Mouse (Mus musculus): ENCODE data around the gene Synpo2. TPM values are rescaled to one million over a fixed set of nuclear protein-coding genes. Genes with fewer than 3 reads are reported as not detected.

Synpo2 gene
- polyA plus RNA-seq, 1 experiment from 2014 or later = 2.9 TPM

DNA sequence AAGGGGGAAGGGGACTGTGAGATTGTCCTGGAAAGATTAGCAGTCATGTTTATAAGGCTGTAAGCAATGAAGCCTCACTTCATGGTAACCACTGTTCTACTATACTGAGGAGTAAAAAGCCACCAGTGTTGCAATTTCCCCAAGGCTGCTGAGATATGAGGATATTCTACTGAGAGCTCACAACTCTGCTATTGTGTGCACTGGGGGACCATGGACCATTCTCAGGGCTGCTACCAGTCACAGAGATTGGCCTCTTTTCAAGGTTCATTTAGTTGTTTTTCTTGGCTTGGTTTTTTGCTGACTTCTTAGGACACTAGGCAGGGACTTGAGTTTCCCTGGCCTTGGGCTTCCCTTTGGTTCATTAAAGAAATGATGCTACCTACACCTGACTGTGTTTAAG is 162.6 kb downstream of the Synpo2 start:
- Histone ChIP-seq H3K4me2 (replicated peaks; ENCODE audit: low read depth, low read length) (no peak overlapping the region), H3K4me1 (replicated peaks; ENCODE audit: control insufficient read depth, insufficient read depth, low read length) (no peaks in the 10 kb centered on the region), H3K27me3 (ENCODE audit: control insufficient read depth, insufficient read depth, low read length) (no peaks in the 10 kb centered on the region), H3K4me3 (ENCODE audit: low read depth, low read length) (no peak overlapping the region), H3K9me3 (ENCODE audit: control insufficient read depth, low read length) (no peaks in the 10 kb centered on the region), H3K9ac (ENCODE audit: low read depth, low read length) (no peak overlapping the region), H3K27ac (ENCODE audit: low read depth, low read length) (no peak overlapping the region), H3K36me3 (ENCODE audit: control insufficient read depth, insufficient read depth, low read length) (no peaks in the 10 kb centered on the region)
- ATAC-seq (ENCODE audit: low FRiP score) (no peak), DNase-seq (ENCODE audit: low spot score) (no peak)

DNA sequence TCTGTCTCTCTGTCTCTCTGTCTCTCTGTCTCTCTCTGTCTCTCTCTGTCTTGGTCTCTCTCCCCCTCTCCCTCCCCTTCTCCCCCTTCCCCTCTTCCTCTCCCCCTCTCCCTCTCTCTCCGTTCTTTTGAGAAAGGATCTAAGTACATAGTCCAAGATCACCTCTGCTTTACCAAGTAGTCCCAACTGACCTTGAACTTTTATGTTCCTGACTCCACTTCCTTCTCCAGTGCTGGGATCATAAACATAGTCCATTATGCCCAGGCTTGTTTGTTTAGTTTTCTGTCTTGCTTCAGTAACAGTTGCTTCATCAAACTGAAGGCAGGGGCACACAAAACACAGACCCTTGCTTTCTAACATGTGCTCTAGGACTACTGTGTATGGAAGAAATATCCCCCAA is 163.5 kb downstream of the Synpo2 start:
- ATAC-seq (ENCODE audit: low FRiP score) (no peak), DNase-seq (ENCODE audit: low spot score) (no peak)
- H3K4me3 ChIP-seq (ENCODE audit: low read depth, low read length) = no peak overlapping the region
- no peaks in the 10 kb centered on the region for H3K4me1 ChIP-seq (replicated peaks; ENCODE audit: control insufficient read depth, insufficient read depth, low read length)
- H3K27ac ChIP-seq (ENCODE audit: low read depth, low read length) = no peak overlapping the region
- no CpG with 5 or more reads among the region's 1 CpGs for WGBS
- H3K9me3 ChIP-seq (ENCODE audit: control insufficient read depth, low read length) = no peaks in the 10 kb centered on the region
- H3K9ac ChIP-seq (ENCODE audit: low read depth, low read length) = no peak overlapping the region
- H3K27me3 ChIP-seq (ENCODE audit: control insufficient read depth, insufficient read depth, low read length) = no peaks in the 10 kb centered on the region
- no peaks in the 10 kb centered on the region for H3K36me3 ChIP-seq (ENCODE audit: control insufficient read depth, insufficient read depth, low read length)
- H3K4me2 ChIP-seq (replicated peaks; ENCODE audit: low read depth, low read length) = no peak overlapping the region

DNA sequence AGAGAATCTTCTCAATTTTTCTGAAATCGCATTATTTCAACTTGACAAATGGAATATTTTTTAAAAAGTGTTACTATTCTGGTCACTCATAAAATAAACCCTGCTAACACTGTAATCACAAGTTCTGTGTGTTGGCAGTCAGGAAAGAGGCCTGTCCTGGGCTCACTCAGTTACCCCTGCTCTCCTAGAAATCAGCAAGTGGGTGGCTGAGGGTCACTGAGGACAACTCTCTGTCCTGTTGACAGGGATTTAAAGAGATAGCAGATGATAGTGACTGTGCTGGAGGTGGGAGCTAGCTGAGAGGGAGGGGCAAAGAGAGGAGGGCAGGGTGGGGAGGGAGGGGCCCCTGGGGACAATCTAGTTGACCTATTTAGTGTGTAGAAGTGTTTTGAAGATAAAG is 165.0 kb downstream of the Synpo2 start:
- H3K4me3 ChIP-seq (ENCODE audit: low read depth, low read length) = no peak overlapping the region
- no peak for ATAC-seq (ENCODE audit: low FRiP score)
- no peak for DNase-seq (ENCODE audit: low spot score)
- 93% methylated on average over 1 of the region's 1 CpGs for WGBS
- H3K9ac ChIP-seq (ENCODE audit: low read depth, low read length) = no peak overlapping the region
- H3K27ac ChIP-seq (ENCODE audit: low read depth, low read length) = no peak overlapping the region
- H3K4me1 ChIP-seq (replicated peaks; ENCODE audit: control insufficient read depth, insufficient read depth, low read length) = no peaks in the 10 kb centered on the region
- H3K4me2 ChIP-seq (replicated peaks; ENCODE audit: low read depth, low read length) = no peak overlapping the region
- H3K27me3 ChIP-seq (ENCODE audit: control insufficient read depth, insufficient read depth, low read length) = no peaks in the 10 kb centered on the region
- no peaks in the 10 kb centered on the region for H3K9me3 ChIP-seq (ENCODE audit: control insufficient read depth, low read length)
- H3K36me3 ChIP-seq (ENCODE audit: control insufficient read depth, insufficient read depth, low read length) = no peaks in the 10 kb centered on the region

DNA sequence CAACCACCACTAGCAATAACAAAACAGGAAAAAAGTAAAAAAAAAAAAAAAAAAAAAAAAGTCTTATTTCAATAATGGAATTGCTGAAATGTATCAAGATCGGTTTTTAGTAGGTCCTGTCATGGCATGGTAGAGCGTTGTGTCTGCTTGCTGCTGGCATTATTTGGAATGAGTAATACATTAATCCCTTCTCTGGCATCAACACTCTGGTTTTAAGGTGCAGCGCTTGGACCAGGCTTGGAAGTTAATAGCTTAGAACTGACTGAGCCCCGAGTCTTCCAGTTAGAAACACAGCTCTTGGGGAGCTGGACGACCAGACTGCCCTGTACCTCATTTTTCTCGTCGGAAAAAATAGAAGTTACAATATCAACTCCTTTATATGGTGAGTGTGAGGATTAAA is 169.1 kb downstream of the Synpo2 start:
- Histone ChIP-seq H3K4me1 (replicated peaks; ENCODE audit: control insufficient read depth, insufficient read depth, low read length) (no peaks in the 10 kb centered on the region), H3K4me3 (ENCODE audit: low read depth, low read length) (no peak overlapping the region), H3K27ac (ENCODE audit: low read depth, low read length) (no peak overlapping the region), H3K36me3 (ENCODE audit: control insufficient read depth, insufficient read depth, low read length) (no peaks in the 10 kb centered on the region), H3K4me2 (replicated peaks; ENCODE audit: low read depth, low read length) (no peak overlapping the region), H3K9ac (ENCODE audit: low read depth, low read length) (no peak overlapping the region), H3K27me3 (ENCODE audit: control insufficient read depth, insufficient read depth, low read length) (no peaks in the 10 kb centered on the region), H3K9me3 (ENCODE audit: control insufficient read depth, low read length) (no peaks in the 10 kb centered on the region)
- no peak for ATAC-seq (ENCODE audit: low FRiP score)
- 92% methylated on average over 7 of the region's 7 CpGs for WGBS
- DNase-seq (ENCODE audit: low spot score) = no peak

DNA sequence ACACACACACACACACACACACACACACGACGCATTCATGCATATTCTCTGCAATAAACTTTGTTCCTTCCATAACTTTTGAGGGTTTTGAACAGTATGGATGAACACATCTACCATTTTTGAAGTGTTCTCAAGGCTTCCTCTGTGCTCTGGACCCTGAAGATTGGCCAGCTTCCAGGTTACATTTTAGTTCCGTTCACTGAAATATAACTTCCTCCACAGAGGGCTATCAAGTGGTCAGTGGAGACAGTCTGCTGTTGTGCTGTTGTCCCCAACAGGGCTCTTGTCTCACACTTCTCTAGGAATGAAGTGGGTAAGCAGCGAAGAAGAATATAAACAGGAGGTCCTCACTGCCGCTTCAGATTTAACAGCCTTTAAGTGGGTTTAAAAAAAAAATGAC is 170.5 kb downstream of the Synpo2 start:
- ATAC-seq (ENCODE audit: low FRiP score) (no peak), DNase-seq (ENCODE audit: low spot score) (no peak)
- Histone ChIP-seq H3K4me1 (replicated peaks; ENCODE audit: control insufficient read depth, insufficient read depth, low read length) (no peaks in the 10 kb centered on the region), H3K4me3 (ENCODE audit: low read depth, low read length) (no peak overlapping the region), H3K27me3 (ENCODE audit: control insufficient read depth, insufficient read depth, low read length) (no peaks in the 10 kb centered on the region), H3K9me3 (ENCODE audit: control insufficient read depth, low read length) (no peaks in the 10 kb centered on the region), H3K4me2 (replicated peaks; ENCODE audit: low read depth, low read length) (no peak overlapping the region), H3K9ac (ENCODE audit: low read depth, low read length) (no peak overlapping the region), H3K36me3 (ENCODE audit: control insufficient read depth, insufficient read depth, low read length) (no peaks in the 10 kb centered on the region), H3K27ac (ENCODE audit: low read depth, low read length) (no peak overlapping the region)
- 85% methylated on average over 5 of the region's 5 CpGs for WGBS

DNA sequence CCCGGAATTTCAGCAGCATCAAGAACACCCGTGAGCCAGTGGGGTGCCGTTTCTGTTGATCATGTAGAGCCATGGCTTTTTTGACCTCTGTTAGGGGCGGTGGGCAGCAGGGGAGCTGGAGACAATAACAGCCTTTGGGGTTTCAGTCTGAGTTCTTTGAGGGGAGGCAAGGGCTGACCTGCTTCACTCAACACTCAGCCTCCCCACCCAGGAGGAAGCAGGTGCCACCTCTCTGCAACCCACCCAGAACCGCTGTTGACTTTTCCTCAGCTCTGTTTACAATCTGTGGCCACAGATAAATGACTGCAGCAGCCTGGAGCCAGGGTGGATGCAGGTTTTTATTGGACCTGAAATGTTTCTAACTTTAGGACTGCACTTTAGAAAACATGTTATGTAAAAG is 171.8 kb downstream of the Synpo2 start:
- DNase-seq (ENCODE audit: low spot score) = no peak
- Histone ChIP-seq H3K27me3 (ENCODE audit: control insufficient read depth, insufficient read depth, low read length) (no peaks in the 10 kb centered on the region), H3K4me2 (replicated peaks; ENCODE audit: low read depth, low read length) (no peak overlapping the region), H3K27ac (ENCODE audit: low read depth, low read length) (no peak overlapping the region), H3K4me3 (ENCODE audit: low read depth, low read length) (no peak overlapping the region), H3K9me3 (ENCODE audit: control insufficient read depth, low read length) (no peaks in the 10 kb centered on the region), H3K4me1 (replicated peaks; ENCODE audit: control insufficient read depth, insufficient read depth, low read length) (no peaks in the 10 kb centered on the region), H3K9ac (ENCODE audit: low read depth, low read length) (no peak overlapping the region), H3K36me3 (ENCODE audit: control insufficient read depth, insufficient read depth, low read length) (no peaks in the 10 kb centered on the region)
- ATAC-seq (ENCODE audit: low FRiP score) = no peak
- WGBS = 7% methylated on average over 5 of the region's 5 CpGs

DNA sequence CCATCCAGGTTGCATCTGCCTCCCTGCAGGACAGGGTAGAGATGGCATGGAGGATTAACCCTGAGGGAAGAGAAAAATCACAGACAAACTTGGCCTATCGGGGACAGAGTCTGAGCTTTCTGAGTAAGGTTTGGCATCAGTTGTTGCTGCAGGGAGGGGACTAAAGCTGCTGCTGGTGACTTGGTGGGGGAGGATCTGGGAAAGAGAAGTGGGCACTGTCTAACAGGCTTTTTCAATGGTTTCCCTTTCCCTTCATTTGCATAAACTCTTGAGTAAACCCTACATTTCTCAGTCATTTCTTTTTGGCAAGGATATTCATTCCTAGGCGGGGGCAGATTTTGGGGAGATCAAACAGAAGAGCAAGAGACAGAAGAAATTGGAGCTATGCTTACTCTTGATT is 174.0 kb downstream of the Synpo2 start:
- 82% methylated on average over 2 of the region's 2 CpGs for whole genome bisulfite sequencing
- H3K4me1 ChIP-seq (replicated peaks; ENCODE audit: control insufficient read depth, insufficient read depth, low read length) = no peaks in the 10 kb centered on the region
- H3K36me3 ChIP-seq (ENCODE audit: control insufficient read depth, insufficient read depth, low read length) = no peaks in the 10 kb centered on the region
- no peak overlapping the region for H3K4me3 ChIP-seq (ENCODE audit: low read depth, low read length)
- ATAC-seq (ENCODE audit: low FRiP score) (no peak), DNase-seq (ENCODE audit: low spot score) (no peak)
- no peaks in the 10 kb centered on the region for H3K27me3 ChIP-seq (ENCODE audit: control insufficient read depth, insufficient read depth, low read length)
- no peak overlapping the region for H3K27ac ChIP-seq (ENCODE audit: low read depth, low read length)
- no peaks in the 10 kb centered on the region for H3K9me3 ChIP-seq (ENCODE audit: control insufficient read depth, low read length)
- no peak overlapping the region for H3K9ac ChIP-seq (ENCODE audit: low read depth, low read length)
- no peak overlapping the region for H3K4me2 ChIP-seq (replicated peaks; ENCODE audit: low read depth, low read length)

DNA sequence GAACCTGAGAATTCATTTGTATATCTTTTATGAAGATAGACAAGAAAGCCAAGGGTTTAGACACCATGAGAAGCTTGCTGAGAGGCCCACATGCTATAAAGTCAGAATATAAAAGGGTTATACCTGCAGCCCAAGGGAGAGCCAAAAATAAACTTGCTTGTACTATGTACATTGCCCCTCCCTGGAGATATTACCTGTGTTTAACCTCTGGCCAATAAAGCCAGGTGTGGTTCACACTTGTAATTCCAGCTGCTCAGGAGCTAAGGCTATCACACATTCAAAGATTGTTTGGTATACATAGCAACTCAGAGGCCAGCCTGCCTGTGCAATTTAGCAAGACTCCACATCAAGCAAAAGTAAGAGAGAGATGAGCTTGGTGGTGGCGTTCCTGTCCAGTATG is 177.1 kb downstream of the Synpo2 start:
- Histone ChIP-seq H3K4me1 (replicated peaks; ENCODE audit: control insufficient read depth, insufficient read depth, low read length) (no peaks in the 10 kb centered on the region), H3K27ac (ENCODE audit: low read depth, low read length) (no peak overlapping the region), H3K9ac (ENCODE audit: low read depth, low read length) (no peak overlapping the region), H3K4me2 (replicated peaks; ENCODE audit: low read depth, low read length) (no peak overlapping the region), H3K9me3 (ENCODE audit: control insufficient read depth, low read length) (no peaks in the 10 kb centered on the region), H3K27me3 (ENCODE audit: control insufficient read depth, insufficient read depth, low read length) (no peaks in the 10 kb centered on the region), H3K4me3 (ENCODE audit: low read depth, low read length) (no peak overlapping the region), H3K36me3 (ENCODE audit: control insufficient read depth, insufficient read depth, low read length) (no peaks in the 10 kb centered on the region)
- DNase-seq (ENCODE audit: low spot score) (no peak), ATAC-seq (ENCODE audit: low FRiP score) (no peak)
- WGBS = 91% methylated on average over 1 of the region's 1 CpGs

DNA sequence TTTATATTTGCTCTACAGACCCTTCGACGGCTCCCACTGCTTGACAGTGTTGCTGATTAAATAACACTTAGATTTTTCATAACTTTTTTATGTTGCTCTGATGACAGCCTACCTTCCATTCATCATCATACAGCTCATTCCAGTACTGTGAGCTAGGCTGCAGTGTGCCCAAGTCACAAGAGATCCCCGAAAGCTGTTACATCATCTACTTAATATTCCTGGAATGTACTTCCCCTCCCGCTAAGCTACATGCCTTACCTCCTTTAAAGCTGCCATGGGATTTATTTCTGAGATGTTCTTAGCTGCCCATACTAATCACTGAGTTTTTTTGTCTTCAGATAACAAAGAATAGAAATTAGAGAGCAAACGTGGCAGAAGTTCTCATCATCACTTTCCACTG is 181.8 kb downstream of the Synpo2 start:
- Histone ChIP-seq H3K4me2 (replicated peaks; ENCODE audit: low read depth, low read length) (no peak overlapping the region), H3K27me3 (ENCODE audit: control insufficient read depth, insufficient read depth, low read length) (no peaks in the 10 kb centered on the region), H3K4me1 (replicated peaks; ENCODE audit: control insufficient read depth, insufficient read depth, low read length) (no peaks in the 10 kb centered on the region), H3K9ac (ENCODE audit: low read depth, low read length) (no peak overlapping the region), H3K27ac (ENCODE audit: low read depth, low read length) (no peak overlapping the region), H3K9me3 (ENCODE audit: control insufficient read depth, low read length) (no peaks in the 10 kb centered on the region; the same call in 1 of the 2 replicates), H3K36me3 (ENCODE audit: control insufficient read depth, insufficient read depth, low read length) (no peaks in the 10 kb centered on the region), H3K4me3 (ENCODE audit: low read depth, low read length) (no peak overlapping the region)
- ATAC-seq (ENCODE audit: low FRiP score) (no peak; the same call in 1 of the 2 replicates), DNase-seq (ENCODE audit: low spot score) (no peak)
- WGBS = 82% methylated on average over 5 of the region's 5 CpGs

Measured in hindbrain, embryonic 11.5 days (tissue).